Mouse (Mus musculus): Measurements from ENCODE around the gene Gnmt. TPM values are rescaled to one million over a fixed set of nuclear protein-coding genes. Genes with fewer than 3 reads are reported as not detected.
A peak's percentile ranks its signal among the peaks of the same experiment; 100 is the strongest.

The Gnmt gene
- polyA plus RNA-seq, 1 experiment from 2014 or later: 14.9 TPM

- Histone ChIP-seq H3K9me3 (ENCODE audit: low read length) (no peaks in the 10 kb centered on the region), H3K4me1 (ENCODE audit: insufficient read depth, low read depth, low read length) (no peaks in the 10 kb centered on the region), H3K36me3 (ENCODE audit: insufficient read depth, low read length) (no peaks in the 10 kb centered on the region), H3K9ac (replicated peaks; ENCODE audit: low read depth) (no peak within 1 kb of the TSS), H3K4me3 (ENCODE audit: low read depth, low read length) (no peak within 1 kb of the TSS), H3K27me3 (replicated peaks; ENCODE audit: insufficient read depth, low read length) (no peaks in the 10 kb centered on the region), H3K4me2 (replicated peaks; ENCODE audit: low read depth, low read length) (no peak within 1 kb of the TSS), H3K27ac (ENCODE audit: low read length) (no peak within 1 kb of the TSS)
- ATAC-seq (no peak), DNase-seq (ENCODE audit: low spot score) (no peak)
- TF ChIP-seq CTCF (IDR thresholded peaks at IDR 0.05): no peak
- no peak for TF ChIP-seq EP300 (IDR thresholded peaks at IDR 0.05)
- 59% methylated on average over 2 of the region's 2 CpGs for WGBS
Measured at GRCm38 (mm10) chr17:46763544-46763943, 34.6 kb upstream of the Gnmt start, which contains the start of gene Ptcra. Gene Ptcra (minus strand): TSS chr17:46763712.

- ATAC-seq (no peak), DNase-seq (ENCODE audit: low spot score) (no peak)
- TF ChIP-seq EP300 (IDR thresholded peaks at IDR 0.05): no peak
- TF ChIP-seq CTCF (IDR thresholded peaks at IDR 0.05): no peak
- H3K27ac ChIP-seq (ENCODE audit: low read length): no peak overlapping the region
- H3K4me2 ChIP-seq (replicated peaks; ENCODE audit: low read depth, low read length): no peak overlapping the region
- WGBS: 79% methylated on average over 12 of the region's 12 CpGs
- H3K27me3 ChIP-seq (replicated peaks; ENCODE audit: insufficient read depth, low read length): no peaks in the 10 kb centered on the region
- no peak overlapping the region for H3K9ac ChIP-seq (replicated peaks; ENCODE audit: low read depth)
- H3K9me3 ChIP-seq (ENCODE audit: low read length): no peaks in the 10 kb centered on the region
- no peak overlapping the region for H3K4me3 ChIP-seq (ENCODE audit: low read depth, low read length)
- no peaks in the 10 kb centered on the region for H3K36me3 ChIP-seq (ENCODE audit: insufficient read depth, low read length)
- no peaks in the 10 kb centered on the region for H3K4me1 ChIP-seq (ENCODE audit: insufficient read depth, low read depth, low read length)
Measured at GRCm38 (mm10) chr17:46758753-46759152, 29.8 kb upstream of the Gnmt start.

- DNase-seq (ENCODE audit: low spot score) (peak; percentile 99), ATAC-seq (peak; percentile 99)
- peak within 1 kb of the TSS; percentile 84 for H3K4me2 ChIP-seq (replicated peaks; ENCODE audit: low read depth, low read length)
- under 1% methylated on average over 50 of the region's 58 CpGs for WGBS
- H3K27ac ChIP-seq (ENCODE audit: low read length): peak within 1 kb of the TSS; percentile 91
- no peak for TF ChIP-seq CTCF (IDR thresholded peaks at IDR 0.05)
- peak; percentile 50; the same call in 1 of the 2 replicates for TF ChIP-seq EP300 (IDR thresholded peaks at IDR 0.05)
- peak within 1 kb of the TSS; percentile 55 for H3K9ac ChIP-seq (replicated peaks; ENCODE audit: low read depth)
- peak within 1 kb of the TSS; percentile 77 for H3K4me3 ChIP-seq (ENCODE audit: low read depth, low read length)
- no peaks in the 10 kb centered on the region for H3K9me3 ChIP-seq (ENCODE audit: low read length)
- peaks cover 4% of the 10 kb centered on the region; the same call in 1 of the 2 replicates for H3K36me3 ChIP-seq (ENCODE audit: insufficient read depth, low read length)
- no peaks in the 10 kb centered on the region for H3K27me3 ChIP-seq (replicated peaks; ENCODE audit: insufficient read depth, low read length)
- H3K4me1 ChIP-seq (ENCODE audit: insufficient read depth, low read depth, low read length): peaks cover 4% of the 10 kb centered on the region; the same call in 1 of the 2 replicates
Measured at GRCm38 (mm10) chr17:46751794-46752556, 23.0 kb upstream of the Gnmt start, which contains the start of gene Cnpy3. Gene Cnpy3 (minus strand): TSS chr17:46752214.

- Histone ChIP-seq H3K9me3 (ENCODE audit: low read length) (no peaks in the 10 kb centered on the region), H3K4me2 (replicated peaks; ENCODE audit: low read depth, low read length) (peak overlapping the region; percentile 84), H3K9ac (replicated peaks; ENCODE audit: low read depth) (peak overlapping the region; percentile 55), H3K4me1 (ENCODE audit: insufficient read depth, low read depth, low read length) (peaks cover 4% of the 10 kb centered on the region; the same call in 1 of the 2 replicates), H3K27ac (ENCODE audit: low read length) (peak overlapping the region; percentile 91), H3K4me3 (ENCODE audit: low read depth, low read length) (peak overlapping the region; percentile 77), H3K27me3 (replicated peaks; ENCODE audit: insufficient read depth, low read length) (no peaks in the 10 kb centered on the region), H3K36me3 (ENCODE audit: insufficient read depth, low read length) (peaks cover 4% of the 10 kb centered on the region; the same call in 1 of the 2 replicates)
- peak; percentile 65 for DNase-seq (ENCODE audit: low spot score)
- ATAC-seq: peak; percentile 16
- WGBS: 15% methylated on average over 16 of the region's 16 CpGs
- no peak for TF ChIP-seq CTCF (IDR thresholded peaks at IDR 0.05)
- no peak for TF ChIP-seq EP300 (IDR thresholded peaks at IDR 0.05)
Measured at GRCm38 (mm10) chr17:46751056-46751793, 22.3 kb upstream of the Gnmt start.

GRCm38 (mm10) chr17:46750580-46750979, 21.6 kb upstream of the Gnmt start:
- H3K4me2 ChIP-seq (replicated peaks; ENCODE audit: low read depth, low read length): no peak overlapping the region
- no peaks in the 10 kb centered on the region for H3K27me3 ChIP-seq (replicated peaks; ENCODE audit: insufficient read depth, low read length)
- H3K9ac ChIP-seq (replicated peaks; ENCODE audit: low read depth): no peak overlapping the region
- peaks cover 9% of the 10 kb centered on the region; the same call in 1 of the 2 replicates for H3K36me3 ChIP-seq (ENCODE audit: insufficient read depth, low read length)
- ATAC-seq (no peak), DNase-seq (ENCODE audit: low spot score) (no peak)
- no peaks in the 10 kb centered on the region for H3K9me3 ChIP-seq (ENCODE audit: low read length)
- 89% methylated on average over 4 of the region's 4 CpGs for WGBS
- peaks cover 4% of the 10 kb centered on the region; the same call in 1 of the 2 replicates for H3K4me1 ChIP-seq (ENCODE audit: insufficient read depth, low read depth, low read length)
- TF ChIP-seq CTCF (IDR thresholded peaks at IDR 0.05) (no peak), EP300 (IDR thresholded peaks at IDR 0.05) (no peak)
- no peak overlapping the region for H3K27ac ChIP-seq (ENCODE audit: low read length)
- H3K4me3 ChIP-seq (ENCODE audit: low read depth, low read length): no peak overlapping the region

- ATAC-seq (no peak), DNase-seq (ENCODE audit: low spot score) (no peak)
- Histone ChIP-seq H3K36me3 (ENCODE audit: insufficient read depth, low read length) (peaks cover 9% of the 10 kb centered on the region; the same call in 1 of the 2 replicates), H3K9ac (replicated peaks; ENCODE audit: low read depth) (no peak overlapping the region), H3K4me2 (replicated peaks; ENCODE audit: low read depth, low read length) (no peak overlapping the region), H3K4me3 (ENCODE audit: low read depth, low read length) (no peak overlapping the region), H3K27ac (ENCODE audit: low read length) (no peak overlapping the region), H3K27me3 (replicated peaks; ENCODE audit: insufficient read depth, low read length) (no peaks in the 10 kb centered on the region), H3K9me3 (ENCODE audit: low read length) (no peaks in the 10 kb centered on the region), H3K4me1 (ENCODE audit: insufficient read depth, low read depth, low read length) (peaks cover 4% of the 10 kb centered on the region; the same call in 1 of the 2 replicates)
- WGBS: 88% methylated on average over 5 of the region's 5 CpGs
- TF ChIP-seq CTCF (IDR thresholded peaks at IDR 0.05) (no peak), EP300 (IDR thresholded peaks at IDR 0.05) (no peak)
Measured at GRCm38 (mm10) chr17:46749282-46749681, 20.3 kb upstream of the Gnmt start.

Measured in lung, postnatal 0 days (tissue).